Mouse (Mus musculus): ENCODE data around the gene 0610010F05Rik.

GRCm38 (mm10) chr11:23557039-23557630, 76.3 kb downstream of the 0610010F05Rik start:
- TF ChIP-seq CTCF (IDR thresholded peaks at IDR 0.05; ENCODE audit: control insufficient read depth, insufficient read depth, insufficient replicate concordance, low read depth, low read length), result no peak
- no peak for TF ChIP-seq POLR2A (IDR thresholded peaks at IDR 0.05; ENCODE audit: control insufficient read depth, low read depth, low read length)

Data from testis, adult 2 months (tissue).